Mouse (Mus musculus) CD4-positive, CD25-positive, alpha-beta regulatory T cell (primary cell): ENCODE results near the gene Slc9b2. TPM values are rescaled to one million over a fixed set of nuclear protein-coding genes. Genes with fewer than 3 reads are reported as not detected.

ENCODE experiments used
- polyA plus RNA-seq: library from polyadenylated mRNA; unstranded; fragments of 100-300 nt; shearing (Covaris generic); gene quantifications from one replicate; pipeline ENCODE4 v1.2.1, GENCODE M21; 2017

Gene Slc9b2
- polyA plus RNA-seq, result 12.3 TPM

GRCm38 (mm10) chr3:135307411-135308259 is at the start of gene Slc9b2:
Gene Slc9b2 (plus strand): TSS chr3:135307700.

DNA sequence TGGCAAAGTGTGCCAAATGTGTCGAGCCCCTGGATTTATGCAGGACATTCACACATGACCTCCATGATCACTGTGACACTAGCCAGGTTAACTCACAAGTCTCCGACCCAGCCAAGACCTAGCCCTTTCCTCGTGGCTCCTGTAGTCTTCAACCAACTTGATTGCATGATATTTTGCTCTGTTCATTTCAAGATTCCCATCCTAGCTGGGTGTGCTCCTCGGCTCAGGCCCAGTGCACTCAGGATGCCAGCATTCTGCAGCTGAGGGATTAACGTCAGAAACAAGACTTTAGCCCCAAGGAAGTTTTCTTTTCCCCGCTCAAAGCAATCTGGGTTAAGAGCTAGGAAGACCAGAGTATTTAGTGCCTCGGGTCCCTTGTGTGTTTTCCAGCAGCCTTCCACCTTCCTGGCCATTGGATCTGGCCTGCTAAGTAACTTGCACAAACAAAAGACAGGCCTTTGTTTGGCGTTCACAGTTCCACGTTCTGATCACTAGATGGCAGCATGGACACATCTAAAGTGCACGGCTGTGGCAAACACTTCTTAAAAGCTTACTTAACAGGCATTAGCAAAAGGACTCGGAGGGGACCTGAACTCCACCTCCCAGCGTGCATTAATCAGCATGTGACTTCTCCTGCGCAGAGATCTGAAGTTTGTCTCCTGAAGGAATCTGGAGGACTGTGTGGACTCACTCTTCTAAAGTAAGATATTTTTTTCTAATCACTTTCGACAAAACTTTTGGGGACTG is 26.7 kb upstream of the Slc9b2 start, which contains the start of gene Bdh2:
Bdh2 (plus strand) TSS at position 553 of the 747 bp plus-strand sequence.

GRCm38 (mm10) chr3:135347739-135348264 is 40.3 kb downstream of the Slc9b2 start, which contains the start of gene Slc9b1:
Gene Slc9b1 (plus strand): TSS chr3:135348029.

Other genes starting within 250 kb of the Slc9b2 start
- 1.3 TPM for gene Cenpe, start 95.2 kb upstream of the Slc9b2 start, polyA plus RNA-seq
- gene Bdh2, start 26.5 kb upstream of the Slc9b2 start, polyA plus RNA-seq, result 0.38 TPM
- gene Slc9b1, start 40.3 kb downstream of the Slc9b2 start, polyA plus RNA-seq, result 0.67 TPM
- gene Cisd2, start 116.2 kb downstream of the Slc9b2 start, polyA plus RNA-seq, result 76.5 TPM
- 660 TPM for gene Ube2d3, start 130.4 kb downstream of the Slc9b2 start, polyA plus RNA-seq
- gene Manba, start 177.9 kb downstream of the Slc9b2 start, polyA plus RNA-seq, result 30.6 TPM